Mouse (Mus musculus) ovary, adult 18-20 months (tissue): ENCODE measurements around the gene Kcnj15.
A peak's percentile ranks its signal among the peaks of the same experiment; 100 is the strongest.

ENCODE experiments used
- DNase-seq: peaks from one replicate; pipeline ENCODE4 v3.0.0; 2022; ENCODE audit warnings: low spot score, mixed read lengths

The Kcnj15 gene

GRCm38 (mm10) chr16:95292843-95293505 is 35.6 kb downstream of the Kcnj15 start:
- DNase-seq = no peak

- DNase-seq = no peak
These were observed 40.3 kb downstream of the Kcnj15 start for GRCm38 (mm10) chr16:95297651-95298050.

DNA sequence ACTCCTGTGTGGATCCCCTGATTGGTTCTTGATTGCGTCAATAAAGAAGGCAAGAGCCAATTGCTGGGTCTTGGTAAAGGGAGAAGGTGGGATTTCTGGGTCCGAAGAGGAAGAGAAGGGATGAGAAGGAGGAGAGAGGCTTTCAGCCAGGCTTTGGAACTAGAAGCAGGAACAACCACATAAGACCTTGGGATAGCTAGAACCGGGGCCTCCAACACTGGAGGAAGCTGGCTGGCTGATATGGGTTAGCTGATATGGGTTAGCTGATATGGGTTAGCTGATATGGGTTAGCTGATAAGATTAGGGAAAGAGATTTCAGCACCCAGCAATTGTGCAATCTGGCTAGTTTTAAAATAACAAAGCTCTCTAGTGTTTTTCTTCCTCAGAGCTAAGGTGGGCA is 44.3 kb downstream of the Kcnj15 start:
- DNase-seq = no peak

- DNase-seq = no peak
These were observed 46.3 kb downstream of the Kcnj15 start for GRCm38 (mm10) chr16:95303676-95304075.

DNA sequence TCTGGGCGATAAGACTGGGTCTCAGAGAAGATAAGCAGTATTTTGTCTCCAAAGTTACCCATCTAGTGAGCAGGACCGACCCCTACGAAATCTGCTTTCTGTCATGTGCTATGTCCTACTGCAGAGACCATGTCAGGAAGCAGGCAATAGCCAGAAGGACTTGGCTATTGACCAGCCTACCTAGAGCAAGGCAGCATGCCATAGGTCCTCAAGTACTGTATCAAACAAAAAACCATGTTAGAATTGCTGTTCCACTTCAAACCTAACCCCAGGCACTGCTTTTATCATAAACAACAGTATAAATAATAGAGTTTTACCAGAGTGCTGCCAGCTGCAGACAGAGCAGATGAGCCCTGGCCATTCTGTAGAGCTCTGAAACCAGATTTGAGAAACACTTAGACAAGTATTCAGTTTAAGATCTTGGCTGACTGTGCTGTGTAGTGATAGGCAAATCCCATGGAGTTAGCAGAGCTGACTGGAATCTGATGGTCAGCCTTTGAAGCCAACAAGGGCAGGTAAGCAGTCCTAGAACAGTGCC is 50.5 kb downstream of the Kcnj15 start:
- DNase-seq = no peak

DNA sequence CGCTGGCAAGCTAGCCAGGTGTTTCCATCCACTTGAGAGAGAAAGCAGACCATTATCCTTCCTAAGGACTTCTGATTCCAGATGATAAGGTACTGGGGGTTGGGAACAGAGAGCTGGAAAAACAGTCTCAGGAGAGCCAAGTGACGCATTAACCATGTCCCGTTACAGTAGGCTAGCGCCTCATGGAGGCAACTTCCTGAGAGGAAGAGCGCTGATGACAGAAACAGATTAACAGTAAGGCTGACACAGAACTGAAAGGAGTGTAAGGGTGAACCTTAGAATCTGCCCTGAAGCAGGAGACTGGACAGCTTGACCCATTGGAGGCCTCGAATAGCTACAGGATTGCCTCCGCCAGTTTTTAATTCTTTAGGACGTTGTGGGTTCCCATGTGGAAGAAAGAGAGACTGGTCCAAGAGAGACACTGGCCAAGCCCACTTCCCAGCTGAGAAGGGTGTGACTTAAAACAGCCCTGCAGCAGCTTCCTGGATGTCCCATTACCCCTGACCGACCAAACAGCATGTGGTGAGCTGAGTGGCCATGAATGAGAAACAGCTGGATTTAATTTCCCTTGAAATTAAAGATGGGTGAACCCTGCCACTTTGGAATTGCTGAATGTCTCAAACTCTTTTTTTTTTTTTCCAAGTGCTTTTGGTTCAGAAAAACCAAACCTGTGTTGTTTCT is 64.7 kb downstream of the Kcnj15 start:
- DNase-seq = no peak

DNA sequence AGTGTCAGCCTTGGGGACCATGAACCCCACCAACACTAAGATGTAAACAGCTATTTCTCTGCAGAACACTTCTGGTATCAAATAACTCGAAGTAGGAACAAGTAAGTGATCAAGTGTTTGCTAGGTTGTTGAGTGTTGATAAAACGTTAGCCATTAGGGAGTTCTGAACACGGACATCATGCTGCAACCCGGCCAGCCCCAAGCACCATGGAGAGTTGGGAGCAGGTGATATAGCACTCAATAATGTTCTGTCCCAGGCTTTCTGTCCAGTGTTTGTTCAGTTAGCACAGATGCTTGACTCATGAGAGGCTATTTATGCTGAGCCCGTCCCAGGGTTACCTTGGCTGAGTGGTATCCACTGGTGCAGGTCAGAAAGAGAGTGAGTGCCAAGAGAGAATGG is 74.8 kb downstream of the Kcnj15 start:
- no peak for DNase-seq

DNA sequence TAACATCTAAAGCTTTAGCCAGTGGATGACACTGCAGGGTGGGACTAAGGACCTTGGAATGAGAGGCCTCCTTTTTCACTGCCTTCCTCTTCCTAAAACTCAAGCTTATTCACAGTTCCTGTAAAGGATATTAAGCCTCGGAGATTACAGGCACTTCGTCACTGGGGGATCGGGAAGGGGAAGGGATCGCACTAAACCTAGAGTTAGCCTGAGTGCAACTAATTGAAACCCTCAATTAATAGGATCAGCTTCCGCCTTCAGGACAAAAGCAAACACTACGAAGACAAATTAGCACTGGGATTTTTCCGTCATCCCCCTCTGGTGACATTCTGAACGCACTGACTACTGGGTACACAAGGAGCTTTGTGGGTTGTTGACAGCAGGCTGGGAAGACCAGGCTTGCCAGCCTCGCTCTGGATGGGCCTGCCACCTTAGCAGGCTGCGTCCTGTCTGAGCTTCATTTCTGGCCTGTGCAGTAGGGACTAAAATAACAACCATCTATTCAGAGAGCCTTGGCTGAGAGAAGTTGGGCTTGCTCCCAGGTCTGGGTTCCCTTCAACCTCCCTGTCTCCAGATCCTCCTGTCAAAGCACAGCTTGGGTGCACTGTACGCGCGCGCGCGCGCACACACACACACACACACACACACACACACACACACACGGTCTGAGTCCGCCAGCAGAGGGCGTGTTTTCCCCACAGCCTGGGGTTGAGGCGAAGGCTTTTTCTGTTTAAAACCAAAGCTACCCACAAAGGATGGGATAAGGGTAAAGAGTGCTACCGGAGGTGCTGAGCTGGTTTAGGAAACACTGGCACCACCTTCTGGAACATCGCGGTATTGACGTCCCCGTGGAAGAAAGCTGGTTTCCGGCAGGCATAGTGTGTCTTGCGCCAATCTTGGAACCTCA is 83.8 kb downstream of the Kcnj15 start:
- peak; percentile 23 for DNase-seq

DNA sequence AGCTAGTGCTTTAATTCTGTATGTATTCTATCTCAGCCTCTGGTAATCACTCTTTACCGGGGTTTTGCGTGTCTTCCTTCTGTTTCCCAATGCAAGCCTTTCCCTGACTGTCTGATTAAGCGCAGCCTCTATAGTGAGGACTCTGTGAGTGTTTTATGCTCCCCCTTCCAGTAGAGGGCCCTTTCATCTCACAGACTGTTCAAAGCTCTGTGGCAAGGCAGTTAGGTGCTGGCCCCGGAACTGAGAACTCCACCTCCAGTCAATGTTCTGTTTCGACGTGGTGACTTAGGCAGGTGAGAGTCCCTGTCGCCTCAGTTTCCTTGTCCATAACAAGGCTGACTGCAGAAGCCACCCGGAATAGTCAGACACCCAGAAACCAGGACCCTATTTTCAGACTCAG is 84.7 kb downstream of the Kcnj15 start:
- no peak for DNase-seq

GRCm38 (mm10) chr16:95344961-95345360 is 87.6 kb downstream of the Kcnj15 start:
- no peak for DNase-seq

GRCm38 (mm10) chr16:95345882-95346281 is 88.5 kb downstream of the Kcnj15 start:
- DNase-seq = peak; percentile 15

- peak; percentile 35 for DNase-seq
These were observed 89.8 kb downstream of the Kcnj15 start for GRCm38 (mm10) chr16:95347202-95347601.

DNA sequence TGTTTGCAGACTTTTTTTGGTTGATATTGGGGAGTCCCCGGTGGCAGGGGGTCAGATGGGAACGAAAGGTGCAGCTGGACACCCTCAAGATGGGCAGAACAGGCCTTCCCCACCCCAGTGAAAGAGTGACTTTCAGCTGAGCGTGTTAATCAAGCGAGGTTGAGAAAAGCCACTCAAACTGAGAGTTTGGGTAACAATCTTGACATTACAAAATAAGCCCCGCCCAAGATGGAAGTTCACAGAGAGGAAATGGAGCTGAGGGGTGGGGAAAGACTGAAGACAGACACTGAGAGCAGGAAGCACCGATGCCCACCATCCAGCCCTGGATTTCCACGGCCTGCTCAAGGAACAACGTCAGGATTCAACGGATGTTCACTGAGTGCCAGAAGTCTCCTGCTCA is 91.2 kb downstream of the Kcnj15 start:
- no peak for DNase-seq

- DNase-seq = no peak
These were observed 92.0 kb downstream of the Kcnj15 start for GRCm38 (mm10) chr16:95349344-95349743.

- no peak for DNase-seq
These were observed 92.4 kb downstream of the Kcnj15 start for GRCm38 (mm10) chr16:95349745-95350144.
